Mouse (Mus musculus) urinary bladder, postnatal 36 days (tissue): ENCODE data around the gene Lat.
A peak's percentile ranks its signal among the peaks of the same experiment; 100 is the strongest.
"Not testable (repeated sequence)": the region's sequence is repeated elsewhere in the genome, so short reads cannot be mapped to it uniquely, and the experiment has no call there.

ENCODE experiments used
- DNase-seq, 2 experiments: peaks; one replicate each; pipeline ENCODE4 v3.0.0; 2022; ENCODE audit warnings: low spot score in 2 of 2, mixed read lengths in 1 of 2

Lat gene

GRCm38 (mm10) chr7:126369393-126369792 lies at the start of gene Lat:
Lat (minus strand) TSS chr7:126369570.
- DNase-seq, result no peak

GRCm38 (mm10) chr7:126418496-126418895 lies 49.1 kb upstream of the Lat start:
- no peak for DNase-seq

DNA sequence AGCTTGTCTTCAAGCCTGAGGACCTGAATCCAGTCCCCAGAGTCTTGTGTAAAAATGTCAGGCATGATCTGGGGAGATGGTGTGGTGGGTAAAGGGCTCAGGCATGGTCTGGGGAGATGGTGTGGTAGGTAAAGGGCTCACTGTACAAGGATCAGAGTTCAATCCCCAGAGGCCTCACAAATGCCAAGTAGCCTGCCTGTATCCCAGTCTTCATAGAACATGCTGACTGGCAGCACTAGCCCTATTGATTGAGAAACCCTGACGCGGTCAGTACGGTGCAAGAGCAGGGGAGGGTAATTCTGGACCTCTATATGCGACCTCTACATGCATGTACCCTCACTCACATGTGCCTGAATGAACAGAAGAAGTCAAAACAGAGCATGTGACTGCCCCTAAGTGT lies 48.2 kb upstream of the Lat start:
- no peak for DNase-seq

GRCm38 (mm10) chr7:126417045-126417444 lies 47.7 kb upstream of the Lat start:
- DNase-seq, result no peak

- no peak for DNase-seq
These were observed 47.2 kb upstream of the Lat start for GRCm38 (mm10) chr7:126416615-126417014.

DNA sequence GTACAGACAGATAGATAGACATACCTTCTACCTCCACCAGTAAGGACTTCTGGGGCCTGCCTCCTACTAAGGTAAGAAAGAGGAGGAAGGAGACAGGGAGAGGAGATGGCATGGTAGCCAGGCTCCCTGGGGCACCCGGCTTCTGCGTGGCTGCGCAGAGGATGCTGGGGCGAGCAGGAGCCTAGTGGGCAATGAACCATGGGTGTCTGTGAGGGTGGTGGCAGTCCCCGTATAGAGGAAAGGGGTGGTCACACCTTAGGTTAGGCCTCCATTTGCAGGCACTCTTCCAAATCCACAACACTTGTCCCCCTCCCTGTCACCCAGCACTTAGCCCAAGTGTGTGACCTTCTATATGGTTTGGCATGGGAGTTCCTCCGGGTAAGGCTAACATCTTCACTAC lies 45.4 kb upstream of the Lat start, which contains the start of gene Cd19:
Cd19 (minus strand) TSS at position 165 of the 400 bp plus-strand sequence.
- no peak for DNase-seq

DNA sequence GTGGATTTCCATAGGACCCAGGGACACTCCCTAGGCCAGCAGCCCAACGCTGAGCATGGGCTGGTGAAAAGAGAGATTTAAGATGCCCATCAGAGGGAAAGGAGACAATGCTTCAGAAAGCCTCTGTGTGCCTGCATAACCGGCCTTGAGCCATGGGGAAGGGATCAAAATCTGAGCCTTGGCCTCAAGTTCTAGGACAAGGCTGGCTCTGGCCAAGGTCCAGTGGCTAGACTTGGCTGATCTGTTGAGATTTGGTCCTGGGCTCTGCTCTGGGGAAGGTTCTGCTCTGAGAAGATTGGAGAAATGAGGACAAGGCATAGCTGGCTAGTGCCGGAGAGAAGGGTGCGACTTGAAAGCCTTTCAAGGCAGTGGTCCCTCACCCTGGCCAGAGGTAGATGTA lies 41.7 kb upstream of the Lat start:
- DNase-seq, result no peak

- DNase-seq, result no peak
These were observed 39.3 kb upstream of the Lat start for GRCm38 (mm10) chr7:126408686-126409085.

DNA sequence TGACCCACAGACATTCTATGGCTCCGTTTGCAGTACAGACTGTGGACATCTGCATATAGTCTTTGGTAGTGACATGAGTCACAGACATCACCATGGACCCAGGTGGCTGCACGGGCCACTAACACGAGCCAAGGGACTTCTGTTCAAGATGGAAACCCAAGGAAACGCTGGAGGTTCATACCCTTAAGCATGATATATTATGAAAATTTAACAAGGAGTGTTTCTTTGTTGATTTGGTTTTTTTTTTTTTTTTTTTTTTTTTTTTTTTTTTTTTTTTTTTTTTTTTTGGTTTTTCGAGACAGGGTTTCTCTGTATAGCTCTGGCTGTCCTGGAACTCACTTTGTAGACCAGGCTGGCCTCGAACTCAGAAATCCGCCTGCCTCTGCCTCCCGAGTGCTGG lies 33.1 kb upstream of the Lat start:
- DNase-seq, result not testable (repeated sequence)

- DNase-seq, result peak; percentile 76 to 80
These were observed 30.2 kb upstream of the Lat start for GRCm38 (mm10) chr7:126399548-126399947.

- DNase-seq, result no peak
These were observed 28.5 kb upstream of the Lat start for GRCm38 (mm10) chr7:126397822-126398221.

DNA sequence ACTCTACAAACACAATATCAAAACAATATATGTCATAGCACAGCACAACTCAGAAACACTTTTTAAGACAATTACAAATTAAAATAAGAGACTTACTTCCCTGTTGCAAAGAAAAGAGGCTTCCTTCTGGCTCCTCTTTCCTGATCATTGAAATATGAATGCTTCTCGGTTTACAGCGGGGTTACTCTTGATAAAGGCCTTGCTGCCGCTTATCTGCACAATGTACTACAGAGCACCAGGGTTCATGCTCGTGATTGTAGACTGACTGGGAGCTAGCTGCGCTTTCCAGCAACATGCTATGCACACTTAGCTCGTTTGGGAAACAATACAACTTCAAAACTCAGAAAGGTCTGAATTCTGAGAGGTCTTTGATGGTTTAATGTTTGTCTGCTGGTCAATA lies 27.9 kb upstream of the Lat start:
- no peak for DNase-seq

- peak; percentile 92 to 98 for DNase-seq
These were observed 27.1 kb upstream of the Lat start, which contains the start of gene Nfatc2ip for GRCm38 (mm10) chr7:126396298-126397119. Nfatc2ip (minus strand) TSS chr7:126396737.

DNA sequence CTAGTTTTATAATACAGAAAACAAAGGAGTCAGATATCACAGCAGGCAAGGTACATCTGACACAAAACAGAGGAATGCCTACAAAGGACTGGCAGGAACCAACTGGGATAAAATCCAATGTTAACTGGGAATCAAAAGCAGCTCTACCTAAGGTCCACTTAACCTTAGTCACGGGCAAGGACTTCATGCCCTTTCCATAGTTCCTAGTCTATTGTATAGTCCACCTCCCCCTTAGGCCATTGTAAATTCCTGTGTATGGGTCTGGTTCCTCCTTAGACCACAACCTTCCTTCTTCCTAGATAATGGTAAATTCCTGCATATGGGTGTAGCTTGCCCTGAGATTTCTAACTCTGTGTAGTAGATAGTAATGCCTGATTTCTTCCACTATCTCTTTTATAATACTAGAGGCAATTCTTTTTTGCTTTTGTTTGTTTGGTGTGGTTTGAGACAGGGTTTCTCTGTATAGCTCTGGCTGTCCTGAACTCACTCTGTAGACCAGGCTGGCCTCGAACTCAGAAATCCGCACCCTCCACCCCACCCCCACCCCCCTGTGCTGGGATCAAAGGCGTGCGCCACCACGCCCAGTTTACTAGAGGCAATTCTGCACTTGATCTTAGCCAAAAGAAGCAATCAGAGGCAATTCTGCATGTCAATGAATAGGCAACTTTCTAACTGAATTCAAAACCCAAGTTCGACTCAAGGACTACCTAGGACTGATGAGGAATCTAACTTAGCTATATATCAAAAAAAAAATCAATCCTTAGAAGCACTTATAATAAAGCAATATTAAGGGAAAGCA lies 22.9 kb upstream of the Lat start:
- DNase-seq, result not testable (repeated sequence)

DNA sequence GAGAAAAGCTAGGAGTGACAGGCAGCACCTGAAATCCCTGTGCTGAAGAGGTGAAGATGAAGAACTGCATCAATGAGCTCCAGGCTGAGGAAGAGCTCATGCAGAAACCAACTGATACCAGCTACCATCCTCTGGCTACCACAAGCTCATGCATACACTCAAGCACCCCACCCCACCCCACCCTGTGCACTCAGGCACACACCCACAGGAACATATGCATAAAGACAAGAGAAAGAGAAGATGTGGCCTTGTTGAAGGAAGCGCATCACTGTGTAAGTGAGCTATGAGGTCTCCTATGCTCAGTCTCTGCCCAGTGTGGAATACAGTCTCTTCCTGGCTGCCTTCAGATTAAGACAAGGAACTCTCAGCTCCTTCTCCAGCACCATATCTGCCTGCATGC lies 18.8 kb upstream of the Lat start:
- no peak for DNase-seq

DNA sequence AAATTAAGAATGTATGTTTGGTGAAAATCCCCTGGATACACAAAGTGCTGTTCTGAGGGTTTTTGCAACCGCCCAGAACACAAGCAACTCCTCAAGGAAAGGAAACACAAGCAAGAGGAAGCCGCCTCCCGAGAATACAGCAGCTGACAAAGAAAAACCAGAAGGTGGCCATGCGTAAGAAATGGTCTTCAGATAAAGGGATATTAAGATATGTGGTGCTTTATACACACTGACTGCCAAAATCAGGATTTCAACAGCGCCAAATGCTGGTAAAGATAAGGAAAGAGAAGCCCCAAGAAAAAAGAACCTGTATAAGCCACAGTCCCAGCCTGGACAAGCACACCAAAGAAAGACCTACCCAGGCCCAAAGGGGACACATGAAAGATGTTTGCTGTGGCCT lies 14.2 kb upstream of the Lat start:
- no peak for DNase-seq

DNA sequence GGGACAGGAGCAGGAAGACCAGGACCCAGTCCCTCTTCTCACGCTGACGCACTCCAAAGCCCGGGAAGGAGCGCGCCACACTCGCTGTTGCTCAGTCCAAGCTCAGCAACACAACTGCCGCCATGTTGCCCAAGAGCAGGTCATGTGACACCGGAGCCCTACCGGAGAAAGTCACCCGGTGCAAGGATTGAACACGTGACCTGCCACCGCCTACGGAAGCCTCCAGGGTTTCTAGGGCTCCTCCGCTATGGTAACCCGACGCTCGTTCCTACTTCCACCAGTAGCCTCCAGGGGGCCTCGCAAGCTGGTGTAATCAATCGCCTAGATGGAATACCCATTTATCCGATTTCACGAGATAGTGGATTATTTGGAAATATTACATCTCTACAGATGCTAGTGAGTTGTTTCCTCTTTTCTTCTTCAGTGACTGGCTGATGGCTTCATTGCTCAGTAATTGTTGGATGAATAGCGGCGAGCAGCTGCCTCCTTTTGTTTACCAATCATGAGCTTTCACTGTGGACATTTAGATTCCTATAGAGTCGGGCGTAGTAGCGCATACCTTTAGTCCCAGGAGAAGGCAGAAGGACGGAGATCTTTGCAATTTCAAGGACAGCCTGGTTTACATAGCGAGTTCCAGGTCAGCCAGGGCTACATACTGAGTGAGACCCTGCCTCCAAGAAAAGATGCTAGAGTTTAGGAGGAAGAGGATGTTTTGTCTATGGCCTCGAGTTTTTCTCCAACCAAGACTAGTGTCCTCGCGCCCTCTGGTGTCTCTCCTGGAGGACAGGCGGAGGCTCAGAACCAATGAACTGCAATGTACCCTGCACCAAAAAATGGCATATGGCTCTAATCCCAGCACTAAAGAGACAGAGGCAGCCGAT lies 8.1 kb upstream of the Lat start, which contains the start of gene Spns1:
Spns1 (minus strand) TSS at position 173 of the 881 bp plus-strand sequence.
- peak; percentile 90 to 95 for DNase-seq

- DNase-seq, result no peak
These were observed 7.5 kb upstream of the Lat start for GRCm38 (mm10) chr7:126376903-126377277.

- no peak for DNase-seq
These were observed 5.6 kb upstream of the Lat start for GRCm38 (mm10) chr7:126375012-126375411.

GRCm38 (mm10) chr7:126374526-126374925 lies 5.2 kb upstream of the Lat start:
- no peak for DNase-seq

DNA sequence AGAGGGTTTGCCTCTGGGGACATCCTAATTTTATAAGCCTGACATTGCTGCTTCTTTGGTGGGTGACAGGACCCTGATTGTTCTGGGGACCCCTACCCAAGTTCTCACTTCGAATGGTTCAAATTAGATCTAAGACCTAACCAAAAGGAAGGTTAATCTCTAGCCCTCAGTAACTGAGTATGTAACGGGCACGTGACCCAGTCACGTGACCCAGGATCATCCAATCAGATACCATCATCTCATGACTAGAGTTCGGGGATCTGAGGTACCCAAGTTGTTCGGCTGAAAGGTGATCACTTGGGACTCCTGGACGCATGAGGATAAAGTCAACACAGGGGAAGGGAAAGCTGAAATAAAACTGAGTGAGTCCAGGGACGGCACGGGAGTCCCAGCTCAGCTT lies 3.6 kb upstream of the Lat start:
- DNase-seq, result no peak

- DNase-seq, result no peak
These were observed 1.0 kb downstream of the Lat start for GRCm38 (mm10) chr7:126368367-126368766.
